Mouse (Mus musculus) midbrain, embryonic 10.5 days (tissue): Measurements from ENCODE around the gene 1700009N14Rik. TPM values are rescaled to one million over a fixed set of nuclear protein-coding genes. Genes with fewer than 3 reads are reported as not detected.

Experiments used
- DNase-seq: peaks from one replicate; pipeline ENCODE4 v3.0.0-alpha.2; 2017; ENCODE audit warnings: low spot score
- H3K27ac ChIP-seq: fragments of 300-500 bp; sonication (generic); replicated peaks from 2 replicates; pipeline ENCODE4 v1.5.1; 2016; ENCODE audit warnings: mild to moderate bottlenecking
- H3K27me3 ChIP-seq: fragments of 300-500 bp; sonication (generic); 2 replicates; pipeline ENCODE4 v1.6.1; 2016; ENCODE audit warnings: low read depth, mild to moderate bottlenecking; ENCODE audit not compliant: poor library complexity, severe bottlenecking
- H3K36me3 ChIP-seq: fragments of 300-500 bp; sonication (generic); 2 replicates; pipeline ENCODE4 v1.6.1; 2016; ENCODE audit warnings: mild to moderate bottlenecking, moderate library complexity
- H3K4me1 ChIP-seq: fragments of 300-500 bp; sonication (generic); 2 replicates; pipeline ENCODE4 v1.6.1; 2016
- H3K4me3 ChIP-seq: fragments of 300-500 bp; sonication (generic); 2 replicates; pipeline ENCODE4 v1.5.1; 2016; ENCODE audit warnings: mild to moderate bottlenecking, moderate library complexity
- H3K9me3 ChIP-seq: fragments of 300-500 bp; sonication (generic); replicated peaks from 2 replicates; pipeline ENCODE4 v1.6.1; 2016; ENCODE audit warnings: mild to moderate bottlenecking
- WGBS: fragments of 180-500 bp; shearing (Covaris S2); methylation state at CpG from one replicate; pipeline ENCODE4 v1.1.7; 2016; 5-methylcytosine and 5-hydroxymethylcytosine counted together
- polyA plus RNA-seq: library from polyadenylated mRNA; unstranded; fragments of >200 nt; fragmentation: Nextera tagmentation; extraction: Ambion mirVana; gene quantifications from 2 replicates; pipeline ENCODE4 v1.2.1, GENCODE M21; 2016

Gene 1700009N14Rik
- not detected in 2 replicates for polyA plus RNA-seq

GRCm38 (mm10) chr4:39450069-39450468 lies at the start of gene 1700009N14Rik:
Gene 1700009N14Rik, plus strand, starts transcription at chr4:39450295.
- H3K27me3 ChIP-seq: no peaks in the 10 kb centered on the region
- no peaks in the 10 kb centered on the region for H3K36me3 ChIP-seq
- H3K9me3 ChIP-seq: no peaks in the 10 kb centered on the region
- H3K27ac ChIP-seq: no peak within 1 kb of the TSS
- no peaks in the 10 kb centered on the region for H3K4me1 ChIP-seq
- no peak within 1 kb of the TSS for H3K4me3 ChIP-seq
- no peak for DNase-seq
- WGBS: 81% methylated on average over 3 of the region's 3 CpGs

- Histone ChIP-seq H3K4me1 (no peaks in the 10 kb centered on the region), H3K4me3 (no peak overlapping the region), H3K27ac (no peak overlapping the region), H3K9me3 (no peaks in the 10 kb centered on the region), H3K27me3 (no peaks in the 10 kb centered on the region), H3K36me3 (no peaks in the 10 kb centered on the region)
- WGBS: 92% methylated on average over 2 of the region's 2 CpGs
- DNase-seq: no peak
These were observed 12.2 kb upstream of the 1700009N14Rik start for GRCm38 (mm10) chr4:39437870-39438367.

- Histone ChIP-seq H3K9me3 (no peaks in the 10 kb centered on the region), H3K4me1 (no peaks in the 10 kb centered on the region), H3K36me3 (no peaks in the 10 kb centered on the region), H3K4me3 (no peak overlapping the region), H3K27me3 (no peaks in the 10 kb centered on the region), H3K27ac (no peak overlapping the region)
- no peak for DNase-seq
- 82% methylated on average over 2 of the region's 2 CpGs for WGBS
These were observed 24.2 kb downstream of the 1700009N14Rik start for GRCm38 (mm10) chr4:39474291-39474690.

GRCm38 (mm10) chr4:39486393-39486792 lies 36.3 kb downstream of the 1700009N14Rik start:
- no peak for DNase-seq
- Histone ChIP-seq H3K27ac (no peak overlapping the region), H3K9me3 (no peaks in the 10 kb centered on the region), H3K36me3 (no peaks in the 10 kb centered on the region), H3K4me3 (no peak overlapping the region), H3K4me1 (no peaks in the 10 kb centered on the region), H3K27me3 (no peaks in the 10 kb centered on the region)
- WGBS: 92% methylated on average over 8 of the region's 8 CpGs

- 83% methylated on average over 1 of the region's 1 CpGs for WGBS
- Histone ChIP-seq H3K9me3 (no peaks in the 10 kb centered on the region), H3K36me3 (no peaks in the 10 kb centered on the region), H3K4me1 (peaks cover 9% of the 10 kb centered on the region), H3K4me3 (no peak overlapping the region), H3K27me3 (0 out of 2 replicates have a peak, but pooled peaks cover 5% of the 10 kb centered on the region), H3K27ac (no peak overlapping the region)
- no peak for DNase-seq
These were observed 43.5 kb downstream of the 1700009N14Rik start for GRCm38 (mm10) chr4:39493596-39493995.

- Histone ChIP-seq H3K4me3 (no peak overlapping the region), H3K4me1 (peaks cover 9% of the 10 kb centered on the region)
- WGBS: 42% methylated on average over 1 of the region's 1 CpGs
These were observed 45.8 kb downstream of the 1700009N14Rik start for GRCm38 (mm10) chr4:39495875-39496274.

More at GRCm38 (mm10) chr4:39495875-39496274, 45.8 kb downstream of the 1700009N14Rik start:
- Histone ChIP-seq H3K36me3 (no peaks in the 10 kb centered on the region), H3K27me3 (0 out of 2 replicates have a peak, but pooled peaks cover 5% of the 10 kb centered on the region), H3K9me3 (no peaks in the 10 kb centered on the region), H3K27ac (no peak overlapping the region)
- peak; percentile 31 for DNase-seq
